Mouse (Mus musculus) urinary bladder, postnatal 14 days (tissue): ENCODE data around the gene Tarsl2.

Experiments
- DNase-seq: peaks from one replicate; pipeline ENCODE4 v3.0.0; 2021; ENCODE audit warnings: low spot score

Tarsl2 gene

GRCm38 (mm10) chr7:65657490-65658120 is 12.9 kb downstream of the Tarsl2 start:
- no peak for DNase-seq

- no peak for DNase-seq
Measured at GRCm38 (mm10) chr7:65663225-65663790, 18.6 kb downstream of the Tarsl2 start.

DNA sequence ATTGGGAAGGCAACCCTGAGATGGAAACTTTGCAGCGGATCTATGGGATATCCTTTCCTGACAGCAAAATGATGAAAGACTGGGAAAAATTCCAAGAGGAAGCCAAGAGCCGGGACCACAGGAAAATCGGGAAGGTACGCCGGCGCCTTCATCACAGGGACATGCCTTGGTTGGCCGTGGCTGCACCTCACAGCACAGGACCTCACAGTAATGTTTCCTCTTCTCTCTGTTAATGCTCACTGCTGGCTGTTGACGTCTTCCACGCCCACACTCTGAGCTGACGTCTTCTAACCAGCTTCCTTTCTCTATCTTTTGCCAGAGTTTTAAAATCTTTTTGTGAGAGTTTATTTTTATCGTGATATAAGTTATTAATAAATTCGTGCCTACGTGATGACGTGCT is 19.2 kb downstream of the Tarsl2 start:
- DNase-seq: no peak

DNA sequence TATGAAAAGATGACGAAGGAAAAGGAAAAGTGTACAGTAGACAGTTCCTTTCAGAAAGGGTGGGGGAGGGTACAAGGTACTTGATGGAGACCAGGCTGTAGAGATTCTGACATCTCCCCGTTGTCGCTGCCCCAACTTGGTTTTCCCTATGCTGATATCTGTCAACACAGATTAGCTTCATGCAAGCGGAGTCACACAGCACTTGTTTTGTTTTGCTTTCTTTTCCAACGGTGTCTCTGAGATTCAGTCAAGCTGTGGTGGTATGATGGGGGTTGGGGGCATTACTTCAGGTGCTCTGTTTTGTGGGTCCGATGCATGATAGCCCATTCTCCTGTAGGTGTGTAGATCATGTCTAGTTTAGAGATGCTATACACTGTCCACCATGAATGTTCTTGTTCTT is 22.8 kb downstream of the Tarsl2 start:
- DNase-seq: no peak

- DNase-seq: no peak
Measured at GRCm38 (mm10) chr7:65678050-65678449, 33.4 kb downstream of the Tarsl2 start.

GRCm38 (mm10) chr7:65678900-65679595 is 34.4 kb downstream of the Tarsl2 start:
- no peak for DNase-seq

DNA sequence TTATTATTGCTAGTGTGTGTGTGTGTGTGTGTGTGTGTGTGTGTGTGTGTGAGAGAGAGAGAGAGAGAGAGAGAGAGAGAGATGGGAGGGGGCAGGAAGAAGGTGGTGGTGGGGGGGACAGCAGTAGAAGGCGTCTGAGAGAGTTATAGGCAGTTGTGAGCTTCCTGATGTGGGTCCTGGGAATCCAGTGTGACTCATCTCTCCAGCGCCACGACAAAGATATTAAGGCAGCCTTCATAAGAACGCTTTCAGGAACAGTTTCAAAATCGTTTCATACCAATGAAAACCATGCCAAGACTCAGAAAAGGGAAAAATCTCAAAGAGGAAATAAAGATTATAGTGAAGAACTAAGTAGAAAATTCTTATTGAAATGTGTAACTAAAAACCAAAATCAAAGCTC is 36.5 kb downstream of the Tarsl2 start:
- DNase-seq: no peak

- no peak for DNase-seq
Measured at GRCm38 (mm10) chr7:65684256-65684835, 39.6 kb downstream of the Tarsl2 start.

DNA sequence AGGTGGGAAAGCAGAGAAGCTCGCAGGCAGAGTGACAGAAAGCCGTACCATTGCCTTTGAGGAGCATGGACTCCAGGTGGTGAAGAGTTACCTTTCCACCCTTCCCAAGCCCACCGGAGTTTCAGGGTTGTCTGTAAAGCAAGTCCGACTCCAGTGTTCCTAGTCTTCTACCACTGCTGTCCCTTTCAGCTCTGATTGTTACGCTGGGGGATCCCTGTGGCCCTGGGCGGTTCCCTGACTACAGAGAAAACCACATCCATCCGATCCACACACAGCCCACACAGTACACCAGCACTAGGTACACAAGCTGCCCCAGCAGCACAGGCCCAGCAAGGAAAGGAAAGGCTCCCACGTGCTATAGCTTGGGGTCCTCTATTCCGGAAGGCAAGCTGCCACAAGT is 42.0 kb downstream of the Tarsl2 start:
- no peak for DNase-seq

DNA sequence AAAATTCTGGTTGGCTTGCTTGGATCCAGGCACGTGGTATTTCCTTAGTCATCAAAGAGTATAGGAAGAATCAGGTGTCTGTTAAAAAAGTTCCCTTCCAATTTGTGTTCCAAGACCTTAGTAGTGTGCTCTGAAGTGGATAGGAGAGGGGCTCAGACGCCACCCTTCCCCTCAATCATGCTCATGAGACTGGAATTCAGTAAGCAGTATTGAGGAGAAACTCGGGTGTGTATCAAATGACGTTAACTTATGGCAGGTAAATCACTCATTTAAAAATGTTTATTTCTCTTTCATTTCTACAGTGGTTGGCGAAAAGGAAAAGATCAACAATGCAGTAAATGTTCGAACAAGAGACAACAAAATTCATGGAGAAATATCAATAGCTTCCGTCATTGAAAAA is 46.2 kb downstream of the Tarsl2 start, which contains the start of gene Tm2d3:
Gene Tm2d3 (plus strand): TSS at position 301 of the 400 bp plus-strand sequence.
- DNase-seq: no peak

- no peak for DNase-seq
Measured at GRCm38 (mm10) chr7:65691929-65692605, 47.4 kb downstream of the Tarsl2 start.

DNA sequence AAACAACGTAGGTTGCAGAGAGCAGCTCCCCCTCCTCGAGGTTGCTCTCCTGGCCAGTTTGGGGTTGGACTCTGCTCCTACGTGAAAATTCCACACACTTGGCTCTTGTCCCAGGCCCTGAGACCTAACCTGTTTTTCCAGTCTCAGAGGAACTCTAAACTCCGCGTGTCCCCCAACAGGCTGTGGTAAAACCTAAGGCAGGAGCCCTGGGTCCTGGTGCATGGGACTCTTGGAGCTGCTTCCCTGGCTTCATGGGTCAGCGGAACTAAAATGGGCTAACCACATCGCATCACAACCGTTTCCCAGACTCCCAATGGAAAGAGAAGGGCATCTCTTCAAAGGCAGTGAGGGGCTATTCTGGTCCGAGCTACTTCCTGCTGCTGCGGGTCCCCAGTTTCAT is 48.2 kb downstream of the Tarsl2 start:
- DNase-seq: peak; percentile 82

- DNase-seq: peak; percentile 85
Measured at GRCm38 (mm10) chr7:65693301-65693821, 48.7 kb downstream of the Tarsl2 start.

GRCm38 (mm10) chr7:65696450-65696849 is 51.8 kb downstream of the Tarsl2 start:
- DNase-seq: no peak

DNA sequence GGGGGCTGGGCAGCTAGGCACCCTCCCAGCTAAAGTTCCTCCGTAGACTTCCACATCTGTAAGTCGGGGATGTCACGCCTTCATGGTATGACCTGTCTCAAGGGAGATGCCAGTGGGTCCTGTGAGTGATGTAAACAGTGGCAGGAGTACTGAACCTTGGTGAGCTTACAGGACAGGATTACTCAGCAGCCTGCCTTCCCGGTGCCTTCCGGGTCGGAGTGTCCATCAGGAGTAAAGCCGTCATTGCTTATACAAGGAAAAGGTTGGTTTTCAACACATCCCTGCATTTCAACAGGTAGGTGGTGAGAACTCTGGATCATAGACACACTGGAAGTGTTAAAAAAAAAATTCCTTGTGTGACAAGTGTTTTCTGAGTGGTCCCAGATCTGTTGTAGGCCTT is 57.4 kb downstream of the Tarsl2 start:
- DNase-seq: no peak

- DNase-seq: peak; percentile 74
Measured at GRCm38 (mm10) chr7:65704818-65705242, 60.1 kb downstream of the Tarsl2 start.

DNA sequence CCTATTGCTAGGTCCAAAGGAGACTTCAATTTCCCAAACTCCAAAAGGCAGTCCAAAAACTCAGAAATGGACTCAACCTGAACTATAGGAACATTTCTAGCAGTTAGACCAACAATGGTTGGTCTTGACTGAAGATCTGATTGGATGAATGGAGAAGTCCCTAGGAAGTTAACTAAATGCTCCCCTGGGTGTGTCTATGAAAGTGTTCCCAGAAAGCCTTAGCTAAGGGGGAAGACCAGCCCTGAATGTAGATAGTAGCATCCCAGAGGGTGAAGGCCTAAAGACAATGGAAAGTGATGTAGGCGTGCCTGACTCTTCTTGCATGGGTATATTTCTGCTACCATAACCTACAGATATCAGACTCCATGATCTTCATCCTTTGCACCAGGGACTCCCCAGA is 63.8 kb downstream of the Tarsl2 start:
- no peak for DNase-seq

- no peak for DNase-seq
Measured at GRCm38 (mm10) chr7:65710301-65710700, 65.6 kb downstream of the Tarsl2 start.

DNA sequence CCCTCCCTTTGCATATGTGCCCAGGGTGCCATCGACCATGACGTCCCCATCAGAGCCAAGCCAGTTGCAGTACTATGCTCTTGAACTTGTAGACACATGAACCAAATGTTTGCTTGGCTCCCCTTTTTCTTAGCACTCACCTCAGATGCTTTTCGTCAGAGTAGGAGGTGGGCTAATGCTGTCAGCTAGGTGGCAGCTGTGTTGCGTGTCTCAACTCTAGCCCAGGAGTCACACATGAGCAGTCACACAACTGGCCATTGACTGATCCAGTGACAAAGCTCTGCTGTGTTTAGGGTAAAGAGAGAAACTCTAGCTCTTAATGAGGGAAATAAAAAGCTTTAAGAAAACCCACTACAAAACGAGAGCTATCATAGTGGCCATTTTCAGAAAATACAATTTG is 69.1 kb downstream of the Tarsl2 start:
- DNase-seq: no peak

- DNase-seq: no peak
Measured at GRCm38 (mm10) chr7:65714304-65714703, 69.6 kb downstream of the Tarsl2 start.

- DNase-seq: no peak
Measured at GRCm38 (mm10) chr7:65734024-65734423, 89.3 kb downstream of the Tarsl2 start.

DNA sequence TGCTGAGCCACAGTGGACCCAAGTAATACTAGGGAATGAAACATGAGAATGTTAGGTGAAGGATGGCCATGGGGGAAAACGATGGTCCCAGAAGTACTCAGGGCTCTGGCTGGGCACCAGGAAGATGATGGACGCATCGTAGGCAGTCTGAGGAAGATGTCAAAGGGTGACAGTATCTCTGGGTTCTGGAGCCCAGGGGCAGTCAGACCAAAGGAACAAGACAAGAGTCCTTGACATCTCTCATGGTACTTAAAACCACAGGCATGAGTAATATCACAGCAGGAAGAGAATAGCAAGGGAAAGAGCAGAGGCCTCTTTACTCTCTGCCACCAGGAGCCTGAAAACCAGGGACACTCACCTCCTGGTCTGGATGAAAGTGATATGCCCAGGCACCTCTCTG is 90.6 kb downstream of the Tarsl2 start:
- no peak for DNase-seq
